Mouse (Mus musculus): ENCODE results near the gene Spic.

DNA sequence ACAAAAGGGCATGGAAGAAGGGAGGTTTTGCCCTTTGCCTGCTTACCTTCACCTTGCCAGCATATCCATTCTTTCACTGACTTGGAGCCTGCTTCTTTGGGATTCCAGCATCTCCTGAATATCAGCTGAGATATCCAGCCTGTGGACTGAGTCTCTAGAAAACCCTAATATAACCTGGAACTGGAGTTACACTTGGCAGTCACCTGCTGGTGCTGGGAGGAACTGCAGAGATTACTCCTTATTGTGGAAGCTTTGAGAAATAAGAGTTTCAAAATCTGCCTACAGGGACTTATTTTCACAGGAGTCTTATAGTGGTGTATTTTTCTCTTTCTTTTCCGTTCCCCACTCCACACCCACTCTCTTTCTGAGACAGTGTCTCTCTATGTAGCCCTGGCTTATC lies 42.3 kb upstream of the Spic start:
- TF ChIP-seq GATA1 (IDR thresholded peaks at IDR 0.05; ENCODE audit: low read length) (no peak), TAL1 (IDR thresholded peaks at IDR 0.05; ENCODE audit: low read length) (no peak)
